Mouse (Mus musculus) limb, embryonic 13.5 days (tissue): ENCODE data around the gene Lcn2. TPM values are rescaled to one million over a fixed set of nuclear protein-coding genes. Genes with fewer than 3 reads are reported as not detected.

Experiments
- ATAC-seq: fragments of 200-750 bp; cut with Nextera tagmentation; 2 replicates; pipeline ENCODE4 v1.8.0; 2017; ENCODE audit warnings: low read depth, moderate number of reproducible peaks, moderate TSS enrichment; ENCODE audit not compliant: low FRiP score
- H3K27ac ChIP-seq: fragments of 300-500 bp; sonication (generic); 2 replicates; pipeline ENCODE4 v1.5.1; 2015; ENCODE audit warnings: inconsistent platforms, mild to moderate bottlenecking, moderate library complexity
- H3K27me3 ChIP-seq: fragments of 300-500 bp; sonication (generic); 2 replicates; pipeline ENCODE4 v1.6.1; 2015; ENCODE audit warnings: mild to moderate bottlenecking, inconsistent platforms
- H3K36me3 ChIP-seq: fragments of 300-500 bp; sonication (generic); 2 replicates; pipeline ENCODE4 v1.6.1; 2015; ENCODE audit warnings: inconsistent platforms, mild to moderate bottlenecking, moderate library complexity
- H3K4me1 ChIP-seq: fragments of 300-500 bp; sonication (generic); 2 replicates; pipeline ENCODE4 v1.6.1; 2015; ENCODE audit warnings: inconsistent platforms
- H3K4me2 ChIP-seq: fragments of 300-500 bp; sonication (generic); replicated peaks from 2 replicates; pipeline ENCODE4 v1.6.1; 2015; ENCODE audit warnings: inconsistent platforms, mild to moderate bottlenecking, moderate library complexity
- H3K4me3 ChIP-seq: fragments of 300-500 bp; sonication (generic); 2 replicates; pipeline ENCODE4 v1.5.1; 2015; ENCODE audit warnings: moderate library complexity, mild to moderate bottlenecking, inconsistent platforms
- H3K9ac ChIP-seq: fragments of 300-500 bp; sonication (generic); 2 replicates; pipeline ENCODE4 v1.6.1; 2015; ENCODE audit warnings: mild to moderate bottlenecking, inconsistent platforms
- H3K9me3 ChIP-seq: fragments of 300-500 bp; sonication (generic); 2 replicates; pipeline ENCODE4 v1.6.1; 2016; ENCODE audit warnings: inconsistent platforms
- WGBS: fragments of 180-500 bp; shearing (Covaris S2); methylation state at CpG from one replicate; pipeline ENCODE4 v1.1.7; 2015; 5-methylcytosine and 5-hydroxymethylcytosine counted together
- polyA plus RNA-seq: library from polyadenylated mRNA; unstranded; fragments of >200 nt; fragmentation: Nextera tagmentation; extraction: Ambion mirVana; gene quantifications from 2 replicates; pipeline ENCODE4 v1.2.1, GENCODE M21; 2015

Gene Lcn2
- polyA plus RNA-seq, 1 experiment from 2014 or later: 0.27 TPM

DNA sequence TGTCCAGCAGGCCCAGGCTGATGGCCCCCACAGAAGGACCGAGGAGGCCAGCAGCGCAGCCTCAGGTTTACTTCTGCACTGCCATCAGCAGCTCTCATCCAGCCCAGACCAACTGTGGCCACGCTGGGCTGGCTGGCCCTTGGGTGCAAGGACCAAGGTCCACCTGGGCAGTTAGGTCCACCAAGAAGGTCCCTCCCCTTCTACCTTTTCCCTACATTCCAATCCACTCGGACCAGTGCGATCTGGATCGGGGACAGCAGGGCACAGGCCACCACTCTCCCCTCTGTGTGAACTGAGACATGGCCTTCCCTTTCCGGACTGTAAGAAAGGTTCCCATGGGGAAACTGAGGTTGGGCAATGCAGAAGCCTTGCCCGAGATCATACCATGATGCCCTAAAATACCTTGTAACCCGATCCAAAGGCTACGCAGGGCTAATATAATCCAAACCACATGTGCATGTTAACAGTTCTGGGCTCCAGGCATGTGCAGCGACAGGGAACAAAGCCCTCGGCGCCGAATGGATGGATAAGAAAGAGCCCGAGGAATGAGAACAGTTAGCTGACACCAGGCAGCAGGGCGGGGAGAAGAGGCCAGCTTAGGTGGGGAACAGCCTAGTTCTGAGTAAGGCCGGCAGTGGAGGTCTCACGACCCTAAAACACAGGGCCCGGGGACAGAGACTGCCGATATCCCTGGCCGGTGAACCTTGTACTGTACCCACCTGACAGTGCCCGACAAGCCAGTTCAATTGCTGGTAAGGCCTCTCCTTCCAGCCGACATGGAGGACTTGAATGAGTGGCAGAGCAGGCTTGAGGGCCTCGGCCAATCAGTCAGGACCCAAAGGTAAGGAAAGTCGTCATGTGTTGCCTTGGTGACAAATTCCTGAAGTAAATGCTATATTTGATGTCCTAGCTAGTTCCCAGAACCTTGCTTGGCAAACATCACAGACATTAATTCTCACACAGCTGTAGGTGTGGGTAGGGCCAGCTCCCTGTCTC is 20.7 kb upstream of the Lcn2 start:
- peak; percentile 74 for ATAC-seq
- 26% methylated on average over 25 of the region's 25 CpGs for WGBS
- H3K9me3 ChIP-seq: no peaks in the 10 kb centered on the region
- H3K27me3 ChIP-seq: no peaks in the 10 kb centered on the region
- peaks cover 4% of the 10 kb centered on the region for H3K36me3 ChIP-seq
- peak overlapping the region; percentile 49 for H3K4me2 ChIP-seq
- peak overlapping the region; percentile 14; the same call in 1 of the 2 replicates for H3K4me3 ChIP-seq
- H3K4me1 ChIP-seq: peaks cover 13% of the 10 kb centered on the region
- H3K27ac ChIP-seq: peak overlapping the region; percentile 92
- H3K9ac ChIP-seq: peak overlapping the region; percentile 59

DNA sequence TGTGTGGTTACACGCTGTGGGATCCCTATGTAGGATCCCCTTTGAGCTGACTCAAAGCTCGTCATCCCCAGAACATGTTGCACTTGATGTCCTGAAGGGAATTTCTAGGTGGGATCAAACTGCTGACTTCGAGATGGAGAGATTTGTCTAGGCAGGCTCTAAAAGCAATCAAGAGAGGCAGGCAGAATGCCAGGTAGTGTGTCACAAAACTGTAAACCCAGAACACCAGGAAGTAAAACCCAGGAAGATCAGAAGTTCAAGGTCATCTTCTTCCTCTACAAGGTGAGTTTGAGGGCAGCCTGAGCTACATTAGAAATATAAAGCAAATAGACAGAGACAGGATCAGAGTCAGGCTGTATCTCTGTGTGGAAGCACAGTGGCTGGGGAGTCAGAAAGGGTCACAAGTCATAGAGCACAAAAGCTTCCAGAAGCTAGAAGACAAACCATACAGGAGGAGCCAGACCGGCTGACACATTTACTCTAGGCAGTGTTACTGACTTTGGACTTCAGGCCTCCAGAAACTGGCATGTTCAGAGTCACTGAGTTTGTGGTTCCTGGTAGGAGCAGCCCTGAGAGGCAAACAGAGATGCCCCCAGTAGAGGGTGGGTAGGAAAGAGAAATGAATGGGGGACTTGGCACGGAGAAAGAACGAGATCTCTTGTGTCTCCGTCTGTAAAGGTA is 19.2 kb upstream of the Lcn2 start:
- no peak overlapping the region for H3K9ac ChIP-seq
- peak overlapping the region; percentile 48; the same call in 1 of the 2 replicates for H3K27ac ChIP-seq
- H3K27me3 ChIP-seq: no peaks in the 10 kb centered on the region
- no peaks in the 10 kb centered on the region for H3K9me3 ChIP-seq
- H3K36me3 ChIP-seq: peaks cover 10% of the 10 kb centered on the region
- ATAC-seq: no peak
- no peak overlapping the region for H3K4me2 ChIP-seq
- peaks cover 13% of the 10 kb centered on the region for H3K4me1 ChIP-seq
- no peak overlapping the region for H3K4me3 ChIP-seq
- WGBS: 80% methylated on average over 7 of the region's 7 CpGs

- Histone ChIP-seq H3K27ac (no peak overlapping the region), H3K4me1 (peaks cover 13% of the 10 kb centered on the region), H3K4me3 (no peak overlapping the region), H3K4me2 (no peak overlapping the region), H3K9me3 (no peaks in the 10 kb centered on the region), H3K27me3 (no peaks in the 10 kb centered on the region), H3K36me3 (peaks cover 35% of the 10 kb centered on the region), H3K9ac (no peak overlapping the region)
- no peak for ATAC-seq
- WGBS: 17% methylated on average over 2 of the region's 2 CpGs
Measured at GRCm38 (mm10) chr2:32404663-32405062, 16.6 kb upstream of the Lcn2 start.

GRCm38 (mm10) chr2:32396695-32397094 is 8.6 kb upstream of the Lcn2 start:
- H3K4me2 ChIP-seq: peak overlapping the region; percentile 82
- peaks cover 18% of the 10 kb centered on the region for H3K4me1 ChIP-seq
- ATAC-seq: no peak
- peak overlapping the region; percentile 95 for H3K4me3 ChIP-seq
- peaks cover 34% of the 10 kb centered on the region for H3K36me3 ChIP-seq
- no peak overlapping the region; the same call in 1 of the 2 replicates for H3K27ac ChIP-seq
- peak overlapping the region; percentile 90 for H3K9ac ChIP-seq
- no peaks in the 10 kb centered on the region for H3K27me3 ChIP-seq
- WGBS: 0% methylated on average over 15 of the region's 15 CpGs
- H3K9me3 ChIP-seq: no peaks in the 10 kb centered on the region

- peak; percentile 92 for ATAC-seq
- under 1% methylated on average over 58 of the region's 59 CpGs for WGBS
- H3K4me3 ChIP-seq: peak overlapping the region; percentile 95
- peaks cover 18% of the 10 kb centered on the region for H3K4me1 ChIP-seq
- peaks cover 29% of the 10 kb centered on the region for H3K36me3 ChIP-seq
- peak overlapping the region; percentile 88 for H3K27ac ChIP-seq
- peak overlapping the region; percentile 82 for H3K4me2 ChIP-seq
- H3K9ac ChIP-seq: peak overlapping the region; percentile 90
- H3K9me3 ChIP-seq: no peaks in the 10 kb centered on the region
- no peaks in the 10 kb centered on the region for H3K27me3 ChIP-seq
Measured at GRCm38 (mm10) chr2:32395946-32396621, 8.0 kb upstream of the Lcn2 start.

GRCm38 (mm10) chr2:32395484-32395945 is 7.5 kb upstream of the Lcn2 start, which contains the start of gene Ptges2:
TSS of gene Ptges2 (plus strand) at chr2:32395896.
- Histone ChIP-seq H3K27me3 (no peaks in the 10 kb centered on the region), H3K4me2 (peak within 1 kb of the TSS; percentile 82), H3K4me1 (peaks cover 22% of the 10 kb centered on the region), H3K36me3 (peaks cover 23% of the 10 kb centered on the region), H3K27ac (peak within 1 kb of the TSS; percentile 88), H3K9me3 (no peaks in the 10 kb centered on the region), H3K4me3 (peak within 1 kb of the TSS; percentile 95), H3K9ac (peak within 1 kb of the TSS; percentile 90)
- WGBS: under 1% methylated on average over 31 of the region's 31 CpGs
- peak; percentile 93 for ATAC-seq

DNA sequence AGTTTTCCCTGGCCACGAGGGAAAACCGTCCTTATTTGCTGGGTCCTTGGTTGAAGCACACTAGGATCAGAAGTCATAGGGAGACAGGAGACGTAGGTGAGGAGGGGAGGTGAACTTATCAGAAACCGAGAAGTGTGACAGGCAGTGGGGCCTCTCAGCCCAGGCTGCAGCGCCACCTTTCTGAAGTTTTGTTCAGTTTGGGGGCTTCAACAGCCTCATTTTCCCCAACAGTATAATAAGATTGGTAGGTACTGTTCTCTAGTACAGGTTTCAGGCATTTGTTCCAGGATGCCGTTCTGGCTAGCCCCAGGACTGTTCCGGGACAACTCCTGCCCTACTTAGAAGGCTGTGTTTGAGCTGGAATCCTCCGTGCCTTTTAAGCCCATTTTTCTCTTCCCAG is 6.9 kb upstream of the Lcn2 start:
- Histone ChIP-seq H3K9ac (peak overlapping the region; percentile 90), H3K4me1 (peaks cover 22% of the 10 kb centered on the region), H3K27ac (peak overlapping the region; percentile 88), H3K36me3 (peaks cover 18% of the 10 kb centered on the region), H3K9me3 (no peaks in the 10 kb centered on the region), H3K4me2 (peak overlapping the region; percentile 82), H3K4me3 (peak overlapping the region; percentile 95), H3K27me3 (no peaks in the 10 kb centered on the region)
- WGBS: 5% methylated on average over 8 of the region's 8 CpGs
- no peak for ATAC-seq

DNA sequence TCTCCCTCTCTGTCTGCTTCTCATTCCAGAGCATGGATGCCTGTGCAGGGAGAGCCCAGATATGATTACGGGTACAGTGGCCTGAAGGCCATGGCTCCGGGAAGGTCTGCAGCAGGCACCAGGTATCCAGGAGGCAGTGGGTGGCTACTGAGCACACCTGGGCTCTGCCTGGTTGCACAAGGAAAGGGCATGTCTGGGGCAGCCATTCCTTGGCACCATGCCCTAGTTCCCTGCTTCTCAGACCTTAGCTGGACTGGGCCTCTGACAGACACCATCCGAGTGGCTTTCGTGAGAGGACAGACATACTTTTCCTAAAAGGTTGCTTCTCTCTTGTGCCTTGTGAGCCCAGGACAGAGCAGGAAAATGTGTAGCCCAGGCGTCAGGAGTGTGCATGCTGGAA is 4.0 kb upstream of the Lcn2 start:
- H3K9ac ChIP-seq: no peak overlapping the region
- no peaks in the 10 kb centered on the region for H3K9me3 ChIP-seq
- no peaks in the 10 kb centered on the region for H3K36me3 ChIP-seq
- H3K4me1 ChIP-seq: peaks cover 18% of the 10 kb centered on the region
- 80% methylated on average over 5 of the region's 5 CpGs for WGBS
- no peak for ATAC-seq
- H3K27ac ChIP-seq: no peak overlapping the region
- H3K4me3 ChIP-seq: no peak overlapping the region
- no peaks in the 10 kb centered on the region for H3K27me3 ChIP-seq
- no peak overlapping the region for H3K4me2 ChIP-seq

DNA sequence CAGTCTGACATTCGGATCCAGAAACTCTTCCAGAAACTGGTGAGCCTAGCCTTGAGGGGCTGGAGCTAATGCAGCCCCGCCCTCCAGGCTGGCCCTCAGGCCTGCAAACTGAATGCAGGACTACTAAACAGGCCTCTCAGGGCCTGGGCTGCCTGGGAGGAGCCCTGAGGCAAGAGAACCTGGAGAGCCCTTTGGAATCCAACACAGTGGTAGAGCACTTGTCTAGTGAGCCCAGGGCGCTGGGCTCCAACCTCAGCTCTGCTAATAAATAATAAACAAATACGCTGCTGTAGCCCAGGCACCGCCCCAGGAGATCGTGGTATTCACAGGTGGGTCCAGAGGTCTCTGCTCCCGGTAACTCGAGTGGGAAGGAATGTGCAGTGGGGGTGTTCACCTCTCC is 2.8 kb upstream of the Lcn2 start:
- H3K36me3 ChIP-seq: no peaks in the 10 kb centered on the region
- peaks cover 13% of the 10 kb centered on the region for H3K4me1 ChIP-seq
- ATAC-seq: no peak
- no peak overlapping the region for H3K4me2 ChIP-seq
- no peaks in the 10 kb centered on the region for H3K9me3 ChIP-seq
- H3K4me3 ChIP-seq: no peak overlapping the region
- H3K27me3 ChIP-seq: no peaks in the 10 kb centered on the region
- no peak overlapping the region for H3K9ac ChIP-seq
- 73% methylated on average over 8 of the region's 8 CpGs for WGBS
- no peak overlapping the region for H3K27ac ChIP-seq

GRCm38 (mm10) chr2:32389157-32389556 is 1.1 kb upstream of the Lcn2 start:
- ATAC-seq: no peak
- no peaks in the 10 kb centered on the region for H3K36me3 ChIP-seq
- H3K4me2 ChIP-seq: no peak overlapping the region
- peaks cover 8% of the 10 kb centered on the region; the same call in 1 of the 2 replicates for H3K4me1 ChIP-seq
- H3K9ac ChIP-seq: no peak overlapping the region
- H3K4me3 ChIP-seq: no peak overlapping the region
- H3K9me3 ChIP-seq: no peaks in the 10 kb centered on the region
- H3K27ac ChIP-seq: no peak overlapping the region
- 77% methylated on average over 2 of the region's 2 CpGs for WGBS
- no peaks in the 10 kb centered on the region for H3K27me3 ChIP-seq

DNA sequence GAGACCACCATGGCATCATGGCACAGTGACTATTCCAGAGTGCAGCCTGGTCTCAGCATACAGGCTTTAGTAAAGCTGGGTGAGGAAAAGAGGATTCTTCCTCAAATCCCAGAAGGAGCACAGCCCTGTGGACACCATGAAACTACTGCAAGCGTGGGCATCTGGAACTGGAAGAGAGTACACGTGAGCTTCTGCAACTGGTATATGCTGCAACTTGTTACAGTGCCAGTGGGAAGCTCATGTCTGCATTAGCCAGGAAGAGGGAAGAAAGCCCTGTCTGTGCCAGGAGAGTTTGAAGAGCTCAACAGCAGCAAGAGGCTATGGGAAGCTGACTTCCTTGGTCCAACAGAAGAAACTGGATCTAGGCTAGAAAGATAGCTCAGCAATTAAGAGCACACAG is 5.4 kb downstream of the Lcn2 start:
- Histone ChIP-seq H3K36me3 (peaks cover 21% of the 10 kb centered on the region), H3K9ac (no peak overlapping the region), H3K27me3 (peaks cover 6% of the 10 kb centered on the region; the same call in 1 of the 2 replicates), H3K9me3 (no peaks in the 10 kb centered on the region), H3K27ac (no peak overlapping the region), H3K4me1 (peaks cover 7% of the 10 kb centered on the region), H3K4me3 (0 out of 2 replicates have a peak overlapping the region, but pooled peaks have one; percentile 72), H3K4me2 (no peak overlapping the region; the same call in 1 of the 2 replicates)
- 82% methylated on average over 2 of the region's 2 CpGs for WGBS
- ATAC-seq: no peak
